9 mouse cellular contexts compared by ENCODE assay signal in the genomic region with DNA sequence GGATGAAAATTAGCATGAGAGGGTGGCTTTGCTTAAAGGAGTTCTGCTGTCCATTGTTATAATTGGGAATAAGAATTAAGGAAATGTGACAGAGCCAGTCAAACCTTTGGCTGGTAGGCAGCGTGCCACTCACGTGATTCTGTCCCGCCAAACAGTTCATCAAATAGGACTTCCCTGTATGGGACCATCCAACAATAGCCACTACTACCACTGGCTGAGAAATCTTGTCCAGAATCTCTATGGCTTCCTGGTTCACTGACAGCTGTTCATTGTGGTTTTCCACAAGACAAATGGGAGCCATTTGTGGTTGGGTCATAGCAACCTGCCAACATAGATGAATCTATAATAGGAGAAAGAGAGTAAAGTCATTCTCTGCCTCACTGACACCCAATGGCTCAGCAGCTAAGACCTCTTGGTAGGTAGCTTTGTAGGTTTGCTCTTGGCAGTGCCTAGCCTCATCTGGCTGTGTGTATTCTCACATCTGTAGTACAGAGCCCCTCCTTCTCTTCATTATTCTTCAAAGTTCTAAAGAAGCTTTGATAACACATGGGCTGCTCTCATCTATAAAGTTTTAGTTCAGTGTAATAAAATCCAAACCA. TPM values are rescaled to one million over a fixed set of nuclear protein-coding genes. Genes with fewer than 3 reads are reported as not detected.
DNase-seq lines count a peak whose midpoint lies in the region; TF ChIP-seq lines count a peak whose summit lies in the region.
"Not testable (repeated sequence)": the region's sequence is repeated elsewhere in the genome, so short reads cannot be mapped to it uniquely, and the experiment has no call there.
"Had no signal": no experiment of that assay in that cellular context is flagged by ENCODE, and none has a peak within 500 bp of the region (broad histone marks: within the 10 kb centered on the region; RNA-seq: fewer than 3 reads in every experiment).

No protein-coding gene starts in this region.

- not testable (repeated sequence) for H3K79me2 ChIP-seq in C2C12 (ENCODE audit: control insufficient read depth, insufficient read depth)

- TF ChIP-seq CTCF in C2C12 (IDR thresholded peaks at IDR 0.05; ENCODE audit: control insufficient read depth, insufficient read depth, insufficient read length); brain, embryonic 14.5 days (IDR thresholded peaks at IDR 0.05; ENCODE audit: borderline replicate concordance, extremely low read depth, insufficient read depth, insufficient read length); gastrocnemius, adult 2 months (IDR thresholded peaks at IDR 0.05): not testable (repeated sequence)

- H3K27me3 ChIP-seq in C2C12 (ENCODE audit: control insufficient read depth, insufficient read depth, insufficient read length); megakaryocyte, embryonic 14.5 days (replicated peaks): not testable (repeated sequence)

- intact Hi-C loops in gastrocnemius, adult 2 months (cut with DNase I), result not testable (repeated sequence)

- TF ChIP-seq POLR2A in brain, embryonic 14.5 days (IDR thresholded peaks at IDR 0.05; ENCODE audit: borderline replicate concordance, extremely low read depth, insufficient read depth, insufficient read length, poor library complexity, severe bottlenecking), result not testable (repeated sequence)

- H3ac ChIP-seq in C2C12 (ENCODE audit: control insufficient read depth, insufficient read length, low read depth), result not testable (repeated sequence)

- H3K9me3 ChIP-seq in megakaryocyte, embryonic 14.5 days, result not testable (repeated sequence)

- not testable (repeated sequence) for H3K79me3 ChIP-seq in C2C12 (ENCODE audit: low read depth)

- not testable (repeated sequence) for H3K36me3 ChIP-seq in C2C12 (ENCODE audit: control insufficient read depth, insufficient read depth)
- peaks cover 30% of the 10 kb centered on the region for H3K36me3 ChIP-seq in megakaryocyte, embryonic 14.5 days (replicated peaks; ENCODE audit: low read length)

- H3K27ac ChIP-seq in gastrocnemius, adult 2 months, result not testable (repeated sequence)

- peaks cover 43% of the 10 kb centered on the region for H3K4me1 ChIP-seq in megakaryocyte, embryonic 14.5 days

- DNase-seq in brain, embryonic 14.5 days (ENCODE audit: low read depth), result peak; percentile 8
- DNase-seq in gastrocnemius, adult 2 months, result not testable (repeated sequence)
- peak; percentile 11 for DNase-seq in kidney, adult 11 months
- DNase-seq in lung, postnatal 10 days, result peak; percentile 22

- H3K4me3 ChIP-seq in C2C12 (ENCODE audit: insufficient read depth, poor library complexity, severe bottlenecking), result not testable (repeated sequence)
- H3K4me3 ChIP-seq in gastrocnemius, adult 2 months, result peak overlapping the region; percentile 60
- H3K4me3 ChIP-seq in megakaryocyte, embryonic 14.5 days (replicated peaks), result peak overlapping the region; percentile 57

TF ChIP-seq in C2C12, 6 proteins besides CTCF, POLR2A, EP300 and RAD21:
- peak; percentile 38 for TF ChIP-seq USF1 (IDR thresholded peaks at IDR 0.05; ENCODE audit: low read depth)
- peak; percentile 10 for TF ChIP-seq MAX (IDR thresholded peaks at IDR 0.05)

RNA-seq across cellular contexts. Expression of a gene that starts 2.5 kb away (rescaled TPM):
- not detected for polyA plus RNA-seq in C2C12 (2012; fragmentation: generic; extraction: Trizol)
- 0.79 and 1.5 TPM in 2 replicates for polyA plus RNA-seq in brain, embryonic 14.5 days (2012; rRNA removed)
- 1 to 10 TPM; 2.4 to 2.8 TPM for total RNA-seq in gastrocnemius, adult 2 months (2021)
- polyA plus RNA-seq in megakaryocyte, embryonic 14.5 days (2012; ENCODE audit: insufficient read depth, low replicate concordance), result 3.6 TPM in 1 of 2 replicates, not detected in the other
- polyA plus RNA-seq: G1E had no signal

RNA-seq across cellular contexts. Expression of a gene that starts 2.5 kb away (rescaled TPM):
- polyA plus RNA-seq in C2C12 (2012; fragmentation: generic; extraction: Trizol), result not detected
- 0.21 and 1.1 TPM in 2 replicates for polyA plus RNA-seq in brain, embryonic 14.5 days (2012; rRNA removed)
- total RNA-seq in gastrocnemius, adult 2 months (2021), result not detected
- 0.47 TPM in 1 of 2 replicates, not detected in the other for polyA plus RNA-seq in megakaryocyte, embryonic 14.5 days (2012; ENCODE audit: insufficient read depth, low replicate concordance)
- total RNA-seq: forebrain, postnatal 0 days had no signal
- polyA plus RNA-seq: forebrain, embryonic 11.5 days; G1E had no signal

RNA-seq across cellular contexts. Expression of a gene that starts 2.6 kb away (rescaled TPM):
- not detected for polyA plus RNA-seq in C2C12 (2012; fragmentation: generic; extraction: Trizol)
- polyA plus RNA-seq in brain, embryonic 14.5 days (2012; rRNA removed), result 1.7 and 2.3 TPM in 2 replicates
- 1 to 10 TPM; 1.2 to 2.7 TPM for total RNA-seq in gastrocnemius, adult 2 months (2021)
- polyA plus RNA-seq in megakaryocyte, embryonic 14.5 days (2012; ENCODE audit: insufficient read depth, low replicate concordance), result 2.3 TPM in 1 of 2 replicates, not detected in the other
- polyA plus RNA-seq: G1E had no signal
